Mouse (Mus musculus) layer of hippocampus, postnatal 10 days (tissue): ENCODE results near the gene Sox5. TPM values are rescaled to one million over a fixed set of nuclear protein-coding genes. Genes with fewer than 3 reads are reported as not detected.

ENCODE experiments used
- DNase-seq, 2 experiments: peaks; one replicate each; pipeline ENCODE4 v3.0.0; 2021; ENCODE audit warnings: low spot score in 2 of 2
- total RNA-seq, 2 experiments: library from RNA; stranded (reverse); gene quantifications; 2 replicates each; pipeline ENCODE4 v1.2.3; 2021

Gene Sox5
- total RNA-seq, 2 experiments from 2014 or later: 57.0 to 61.7 TPM

DNA sequence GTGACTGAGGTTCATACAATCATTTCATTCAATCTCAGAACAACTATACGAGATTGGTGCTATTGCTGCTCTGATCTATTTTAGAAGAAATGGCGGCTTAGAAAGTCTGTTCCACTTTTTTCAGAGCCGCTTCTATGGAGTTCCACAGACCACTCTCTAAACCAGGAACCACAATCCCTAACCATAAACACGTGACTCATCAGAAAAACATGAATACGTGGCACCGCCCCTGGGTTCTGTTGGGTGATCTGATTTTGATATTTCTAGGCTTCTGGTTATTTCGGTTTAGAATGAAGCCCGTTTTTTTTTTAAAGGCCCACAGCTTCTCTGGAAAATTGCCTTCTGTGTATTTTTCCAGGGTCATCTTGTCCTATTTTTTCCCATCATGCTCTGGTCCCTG lies 720.0 kb downstream of the Sox5 start:
- no peak for DNase-seq

- peak in 1 of 2 experiments; percentile 35 for DNase-seq
Measured at GRCm38 (mm10) chr6:144057098-144057632, 724.6 kb downstream of the Sox5 start.

DNA sequence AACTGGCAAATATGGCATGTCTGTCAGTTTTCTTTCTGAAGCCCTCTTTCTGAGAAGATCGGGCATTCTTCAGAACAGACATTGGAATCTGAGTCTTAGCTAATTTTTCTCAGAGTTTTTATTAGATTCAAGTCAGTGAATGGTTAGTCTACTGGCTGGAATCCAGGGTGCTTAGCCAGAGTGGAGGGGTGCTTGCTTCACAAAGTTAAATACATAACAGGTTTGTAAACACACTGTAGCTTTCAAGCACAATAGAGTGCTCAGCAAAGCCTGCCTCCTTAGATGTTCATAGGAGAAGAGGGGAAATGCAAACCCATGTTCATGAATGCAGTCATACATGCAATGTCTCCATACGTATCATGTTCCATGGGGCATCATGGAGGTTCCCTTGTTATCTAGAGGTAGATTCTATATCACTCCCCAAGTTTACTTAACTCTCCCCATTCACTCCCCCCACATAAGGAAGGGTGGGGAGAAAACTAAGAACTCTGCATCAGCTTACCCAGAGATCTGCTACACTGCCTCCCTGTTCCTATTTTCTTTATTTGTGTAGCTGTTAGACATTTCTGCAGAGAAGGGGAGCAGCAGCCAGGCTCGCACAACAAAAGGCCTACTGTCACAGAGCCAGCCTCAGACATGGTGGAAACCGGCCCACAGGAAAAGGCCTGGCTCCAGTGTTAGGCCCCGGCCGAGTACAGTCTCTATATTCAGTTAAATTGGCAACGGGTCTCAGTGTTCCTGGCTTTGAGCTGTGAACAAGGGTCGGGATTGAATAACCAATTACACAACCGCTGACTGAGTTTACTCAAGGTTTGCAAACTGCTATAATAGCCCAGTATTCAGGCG lies 725.3 kb downstream of the Sox5 start:
- peak; percentile 77 to 83 for DNase-seq

- DNase-seq: no peak
Measured at GRCm38 (mm10) chr6:144052487-144052886, 729.3 kb downstream of the Sox5 start.

- DNase-seq: no peak
Measured at GRCm38 (mm10) chr6:144051316-144051715, 730.5 kb downstream of the Sox5 start.

- DNase-seq: no peak
Measured at GRCm38 (mm10) chr6:144048201-144048924, 733.4 kb downstream of the Sox5 start.

DNA sequence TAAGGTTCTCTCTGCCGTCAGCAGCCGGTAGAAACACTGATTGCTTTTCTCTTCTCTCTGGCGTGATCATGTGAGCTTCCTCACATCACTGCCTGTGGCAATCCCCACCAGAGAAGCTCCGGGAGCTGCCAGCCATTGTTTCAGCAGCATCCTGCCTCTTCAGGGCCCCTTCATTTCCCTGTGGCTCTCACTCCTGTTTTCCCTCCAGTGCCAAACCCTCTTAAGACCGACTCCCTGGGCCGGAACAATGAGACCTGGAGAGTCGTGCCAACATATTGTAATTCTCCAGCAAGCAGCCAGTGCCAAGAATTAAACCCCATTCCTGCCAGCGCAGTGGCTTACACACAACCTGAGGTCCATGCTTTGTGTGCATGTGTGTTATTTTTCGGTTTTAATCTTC lies 736.3 kb downstream of the Sox5 start:
- peak; percentile 34 to 45 for DNase-seq

GRCm38 (mm10) chr6:144044381-144044780 lies 737.4 kb downstream of the Sox5 start:
- no peak for DNase-seq

DNA sequence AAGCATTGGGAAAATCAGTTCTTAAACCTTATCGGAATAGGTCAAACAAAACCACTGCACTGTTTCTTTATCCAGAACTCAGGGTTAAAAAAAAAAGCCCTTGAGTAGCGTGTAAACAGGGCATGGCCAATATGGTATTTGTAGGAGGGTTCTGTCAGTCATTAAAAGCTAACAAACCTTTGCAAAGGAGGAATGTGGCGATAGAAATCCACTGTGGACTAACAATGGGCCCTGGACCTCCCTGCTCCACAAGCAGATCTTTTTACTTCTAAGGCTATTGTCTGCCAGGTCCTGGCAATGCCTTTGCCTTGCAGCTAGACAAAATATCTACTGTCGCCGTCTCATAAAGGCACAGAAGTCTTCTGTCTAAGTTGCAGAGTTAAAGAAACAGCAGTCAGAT lies 738.8 kb downstream of the Sox5 start:
- DNase-seq: no peak

- no peak for DNase-seq
Measured at GRCm38 (mm10) chr6:144041941-144042340, 739.8 kb downstream of the Sox5 start.

DNA sequence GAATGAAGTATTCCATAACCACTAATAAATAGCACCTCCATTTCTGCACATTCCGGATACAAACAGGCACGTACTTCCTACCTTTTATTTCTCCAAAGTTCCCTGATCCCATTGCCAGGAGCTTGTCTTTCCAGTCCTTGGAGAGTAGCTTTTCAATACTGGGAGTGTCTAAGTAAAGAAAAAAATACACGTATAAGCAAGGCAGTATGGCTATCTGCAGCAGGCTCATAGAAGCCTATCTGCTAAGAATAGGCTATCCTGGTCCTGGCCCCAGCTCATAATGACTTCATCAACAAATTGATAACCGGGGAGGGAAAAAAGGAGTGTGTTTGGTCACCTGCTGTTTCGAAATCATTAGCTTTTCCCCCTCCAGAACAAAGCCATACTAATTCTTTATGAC lies 740.6 kb downstream of the Sox5 start:
- DNase-seq: no peak

- DNase-seq: no peak
Measured at GRCm38 (mm10) chr6:144040349-144040748, 741.4 kb downstream of the Sox5 start.

- no peak for DNase-seq
Measured at GRCm38 (mm10) chr6:144039221-144039620, 742.6 kb downstream of the Sox5 start.

- DNase-seq: no peak
Measured at GRCm38 (mm10) chr6:144033191-144033590, 748.6 kb downstream of the Sox5 start.

DNA sequence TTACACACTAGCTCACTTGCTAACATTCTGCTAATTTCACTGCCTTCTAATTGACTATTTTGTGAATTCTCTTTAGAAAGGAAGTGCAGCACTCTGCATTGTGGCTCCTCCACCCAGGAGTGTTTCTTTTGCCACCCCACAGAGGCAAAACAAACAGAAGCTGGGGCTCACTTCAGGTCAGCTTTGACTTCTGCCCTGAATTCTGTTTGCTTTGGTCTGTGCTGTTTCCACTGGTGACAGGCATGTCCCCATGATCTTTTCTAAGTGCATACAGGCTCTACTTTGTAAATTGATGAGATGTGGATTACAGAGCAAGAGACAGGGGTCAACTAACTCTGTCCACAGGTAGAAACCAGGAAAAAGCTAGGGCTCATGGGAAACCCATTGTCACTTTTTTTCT lies 764.8 kb downstream of the Sox5 start:
- no peak for DNase-seq

- DNase-seq: no peak
Measured at GRCm38 (mm10) chr6:144011880-144012524, 769.8 kb downstream of the Sox5 start.

DNA sequence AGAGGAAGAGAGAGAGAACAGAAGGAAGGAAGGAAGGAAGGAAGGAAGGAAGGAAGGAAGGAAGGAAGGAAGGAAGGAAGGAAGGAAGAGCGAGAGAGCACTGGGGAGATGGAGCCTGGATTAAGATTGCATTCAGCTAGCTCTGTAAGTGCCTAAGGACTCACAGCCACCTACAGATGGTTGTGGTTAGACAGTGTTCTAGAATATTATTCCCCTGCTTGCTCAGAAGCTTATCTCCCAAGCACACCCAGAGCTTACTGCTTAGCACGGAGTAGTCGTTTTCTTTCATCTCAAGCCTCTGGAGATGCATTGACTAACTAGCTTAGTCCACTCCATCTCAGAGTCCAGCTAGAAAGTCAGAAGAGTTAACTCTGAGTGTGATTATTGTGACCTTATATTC lies 770.8 kb downstream of the Sox5 start:
- no peak for DNase-seq

GRCm38 (mm10) chr6:144010285-144010684 lies 771.5 kb downstream of the Sox5 start:
- no peak for DNase-seq

- no peak for DNase-seq
Measured at GRCm38 (mm10) chr6:144005132-144005531, 776.6 kb downstream of the Sox5 start.

DNA sequence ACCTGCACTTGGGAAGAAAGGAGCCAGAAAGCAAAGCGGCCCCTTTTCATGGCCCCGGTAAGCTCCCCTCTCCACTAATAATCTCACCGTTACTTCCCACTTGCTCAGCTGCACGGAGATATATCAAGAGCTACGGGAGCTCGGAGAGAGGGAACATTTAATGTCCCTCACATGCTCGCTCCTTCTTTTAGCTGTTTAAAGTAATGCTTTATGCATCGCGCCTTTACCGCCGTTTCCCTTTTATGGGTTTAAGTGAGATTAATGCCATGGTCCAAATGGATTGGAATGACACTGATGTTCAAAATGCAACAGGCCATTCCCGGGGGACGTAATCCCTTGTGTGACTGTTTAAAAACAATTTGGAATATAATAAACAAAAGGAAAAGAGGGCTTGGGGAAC lies 783.6 kb downstream of the Sox5 start:
- DNase-seq: no peak

- DNase-seq: no peak
Measured at GRCm38 (mm10) chr6:143997616-143998015, 784.2 kb downstream of the Sox5 start.

DNA sequence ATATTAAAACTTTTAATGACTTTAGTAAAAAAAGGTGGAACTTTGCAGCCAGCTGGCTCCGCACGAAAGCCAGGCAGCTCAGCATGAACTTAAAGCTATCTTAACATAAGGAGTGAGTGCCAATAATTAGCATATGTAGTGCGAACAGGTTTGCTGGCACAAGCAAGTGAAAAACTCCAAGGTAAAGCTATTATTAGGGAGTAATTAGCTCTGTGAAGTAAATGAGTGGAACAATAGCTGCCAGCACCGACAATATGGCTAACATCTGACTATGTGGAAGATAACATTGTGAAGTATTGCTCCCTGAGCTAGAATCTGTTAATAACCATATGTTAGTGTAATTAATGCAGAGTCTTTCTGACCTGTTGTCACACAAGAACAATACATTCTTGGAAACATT lies 786.7 kb downstream of the Sox5 start:
- no peak for DNase-seq
